Mouse (Mus musculus) midbrain, embryonic 15.5 days (tissue): ENCODE measurements around the gene Taf3. TPM values are rescaled to one million over a fixed set of nuclear protein-coding genes. Genes with fewer than 3 reads are reported as not detected.
A peak's percentile ranks its signal among the peaks of the same experiment; 100 is the strongest.

ENCODE experiments used
- ATAC-seq: fragments of 200-750 bp; cut with Nextera tagmentation; replicated peaks from 2 replicates; pipeline ENCODE4 v1.8.0; 2017; ENCODE audit warnings: moderate TSS enrichment
- H3K27ac ChIP-seq: fragments of 300-500 bp; sonication (generic); 2 replicates; pipeline ENCODE4 v1.5.1; 2015; ENCODE audit warnings: mild to moderate bottlenecking, inconsistent platforms
- H3K27me3 ChIP-seq: fragments of 300-500 bp; sonication (generic); replicated peaks from 2 replicates; pipeline ENCODE4 v1.6.1; 2015; ENCODE audit warnings: inconsistent platforms
- H3K36me3 ChIP-seq: fragments of 300-500 bp; sonication (generic); replicated peaks from 2 replicates; pipeline ENCODE4 v1.6.1; 2015; ENCODE audit warnings: inconsistent platforms
- H3K4me1 ChIP-seq: fragments of 300-500 bp; sonication (generic); 2 replicates; pipeline ENCODE4 v1.6.1; 2015; ENCODE audit warnings: inconsistent platforms
- H3K4me2 ChIP-seq: fragments of 300-500 bp; sonication (generic); 2 replicates; pipeline ENCODE4 v1.6.1; 2015; ENCODE audit warnings: inconsistent platforms, mild to moderate bottlenecking, moderate library complexity
- H3K4me3 ChIP-seq: fragments of 300-500 bp; sonication (generic); 2 replicates; pipeline ENCODE4 v1.5.1; 2015; ENCODE audit warnings: mild to moderate bottlenecking, inconsistent platforms
- H3K9ac ChIP-seq: fragments of 300-500 bp; sonication (generic); 2 replicates; pipeline ENCODE4 v1.6.1; 2015; ENCODE audit warnings: mild to moderate bottlenecking, inconsistent platforms
- H3K9me3 ChIP-seq: fragments of 300-500 bp; sonication (generic); 2 replicates; pipeline ENCODE4 v1.6.1; 2016; ENCODE audit warnings: inconsistent platforms
- WGBS: fragments of 180-500 bp; shearing (Covaris S2); methylation state at CpG from one replicate; pipeline ENCODE4 v1.1.7; 2015; ENCODE audit warnings: mixed read lengths; 5-methylcytosine and 5-hydroxymethylcytosine counted together
- polyA plus RNA-seq: library from polyadenylated mRNA; unstranded; fragments of >200 nt; fragmentation: Nextera tagmentation; extraction: Ambion mirVana; gene quantifications from 2 replicates; pipeline ENCODE4 v1.2.1, GENCODE M21; 2015

The Taf3 gene
- 14.2 and 14.8 TPM in 2 replicates for polyA plus RNA-seq

DNA sequence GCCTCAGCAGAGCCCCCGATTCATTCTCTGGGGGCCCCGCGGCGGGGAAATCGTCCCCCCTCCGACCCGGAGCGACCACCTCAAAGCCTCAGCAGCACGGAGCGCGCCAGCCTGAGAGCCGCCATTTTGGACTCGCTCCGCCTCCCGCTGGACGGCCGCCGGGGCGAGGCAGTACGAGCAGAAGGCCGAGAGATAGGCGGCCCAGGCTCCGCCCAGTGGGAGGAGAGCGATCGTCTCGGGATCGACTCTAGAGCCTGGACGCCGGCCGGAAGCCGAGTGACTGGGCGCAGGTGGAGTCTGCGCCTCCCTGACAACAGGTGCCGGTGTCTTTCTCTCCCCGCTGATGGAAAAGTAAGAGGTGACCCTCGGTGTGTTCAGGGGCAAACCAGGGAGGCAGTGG lies at the start of gene Taf3:
Taf3 (minus strand) TSS at position 136 of the 400 bp plus-strand sequence.
- Histone ChIP-seq H3K4me3 (peak within 1 kb of the TSS; percentile 97), H3K27ac (peak within 1 kb of the TSS; percentile 78), H3K9ac (peak within 1 kb of the TSS; percentile 78), H3K4me2 (peak within 1 kb of the TSS; percentile 92), H3K9me3 (no peaks in the 10 kb centered on the region), H3K36me3 (no peaks in the 10 kb centered on the region), H3K4me1 (peaks cover 26% of the 10 kb centered on the region), H3K27me3 (no peaks in the 10 kb centered on the region)
- WGBS = under 1% methylated on average over 36 of the region's 36 CpGs
- ATAC-seq = peak; percentile 96

DNA sequence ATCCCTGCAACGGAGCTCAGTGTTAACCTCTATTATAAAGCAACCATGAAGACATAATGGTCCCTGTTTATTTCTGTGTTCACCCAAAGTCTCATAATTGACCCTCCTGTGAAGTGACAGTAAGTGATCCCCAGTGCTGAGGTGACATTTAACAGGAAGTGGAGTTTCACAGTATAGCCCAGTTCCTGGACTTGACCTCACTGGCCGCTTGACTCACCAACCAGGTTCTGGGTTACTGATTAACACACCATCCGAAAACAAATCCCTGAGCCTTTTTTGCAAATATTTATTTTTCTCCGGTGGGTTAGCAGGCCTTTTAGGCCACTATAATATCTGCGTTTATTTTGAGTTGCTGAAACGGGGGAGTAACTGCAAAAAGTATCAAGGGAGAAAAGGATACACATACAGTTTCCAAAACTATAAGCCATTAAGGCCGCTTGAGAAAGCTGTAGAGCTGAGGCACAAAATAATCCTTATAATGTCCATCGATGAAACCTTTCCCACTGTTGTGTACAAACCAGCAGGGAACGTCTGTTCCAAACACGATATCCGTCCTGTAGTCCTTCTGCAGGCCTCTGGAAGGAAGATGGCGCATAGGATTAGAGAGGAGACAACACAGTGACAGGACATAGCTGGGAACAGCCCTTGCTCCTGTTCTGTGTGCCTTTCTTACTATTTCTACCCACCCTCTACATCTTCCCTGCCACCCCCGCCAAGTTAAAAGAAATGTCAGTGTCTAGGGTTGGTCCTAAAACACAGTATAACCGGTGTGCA lies 46.1 kb upstream of the Taf3 start:
- H3K9ac ChIP-seq = no peak overlapping the region
- no peak overlapping the region for H3K4me3 ChIP-seq
- H3K27ac ChIP-seq = no peak overlapping the region
- H3K9me3 ChIP-seq = no peaks in the 10 kb centered on the region
- H3K27me3 ChIP-seq = no peaks in the 10 kb centered on the region
- ATAC-seq = no peak
- no peak overlapping the region for H3K4me2 ChIP-seq
- WGBS = 87% methylated on average over 14 of the region's 14 CpGs
- H3K4me1 ChIP-seq = no peaks in the 10 kb centered on the region
- peaks cover 21% of the 10 kb centered on the region for H3K36me3 ChIP-seq

DNA sequence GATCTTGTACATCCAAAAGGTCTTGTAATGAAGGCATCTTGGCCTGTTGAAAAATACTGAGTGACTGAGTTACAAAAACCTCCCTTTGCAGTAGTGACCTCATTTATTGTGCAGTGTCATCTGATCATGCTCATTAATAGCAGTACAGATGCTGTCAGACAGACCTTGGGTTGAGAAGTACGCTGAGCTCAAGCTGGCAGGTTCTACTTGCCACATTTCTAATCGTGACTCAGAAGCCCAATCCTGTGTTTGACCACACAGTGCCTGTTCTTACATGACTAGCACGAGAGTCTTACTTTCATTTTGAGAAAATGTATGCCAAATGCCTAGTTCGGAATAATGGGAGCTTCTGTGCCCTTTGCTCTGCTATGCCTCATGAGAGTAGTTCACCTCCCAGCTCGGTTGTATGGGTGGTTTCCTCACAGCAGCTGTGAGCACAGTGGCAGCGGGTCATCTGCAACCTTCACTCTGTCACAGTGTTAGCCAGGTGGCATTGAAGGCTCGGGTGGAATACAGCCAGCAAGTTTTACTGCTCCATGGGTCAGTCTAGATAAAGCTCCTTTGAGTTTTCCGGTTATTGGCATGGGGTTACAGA lies 39.0 kb upstream of the Taf3 start:
- Histone ChIP-seq H3K36me3 (peaks cover 22% of the 10 kb centered on the region), H3K27me3 (no peaks in the 10 kb centered on the region), H3K4me3 (no peak overlapping the region), H3K4me1 (no peaks in the 10 kb centered on the region), H3K27ac (no peak overlapping the region), H3K9me3 (no peaks in the 10 kb centered on the region), H3K4me2 (no peak overlapping the region), H3K9ac (no peak overlapping the region)
- ATAC-seq = no peak
- 84% methylated on average over 8 of the region's 8 CpGs for WGBS

DNA sequence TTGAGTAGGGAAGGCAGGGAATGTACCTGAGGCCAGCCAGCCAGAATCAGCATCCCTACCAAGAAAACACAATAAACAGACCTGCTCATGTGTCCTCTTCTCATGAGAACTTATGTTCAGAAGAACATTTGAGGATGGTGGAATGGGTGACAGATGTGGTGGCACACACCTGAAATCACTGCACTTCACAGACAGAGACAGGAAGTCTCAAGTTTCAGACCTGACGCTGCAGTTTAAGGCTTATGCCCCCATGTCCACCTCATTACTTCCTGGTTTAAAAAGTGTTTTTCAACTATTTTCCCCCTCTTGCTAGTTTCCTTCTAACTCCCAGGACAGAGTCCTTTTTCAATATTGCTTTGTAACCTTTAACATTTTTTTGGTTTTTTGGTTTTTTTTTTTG lies 34.3 kb upstream of the Taf3 start:
- H3K27ac ChIP-seq = no peak overlapping the region
- H3K4me2 ChIP-seq = no peak overlapping the region
- ATAC-seq = no peak
- no peaks in the 10 kb centered on the region for H3K36me3 ChIP-seq
- no peak overlapping the region for H3K4me3 ChIP-seq
- H3K4me1 ChIP-seq = peaks cover 27% of the 10 kb centered on the region
- WGBS = 89% methylated on average over 1 of the region's 1 CpGs
- no peaks in the 10 kb centered on the region for H3K27me3 ChIP-seq
- H3K9me3 ChIP-seq = no peaks in the 10 kb centered on the region
- no peak overlapping the region for H3K9ac ChIP-seq

DNA sequence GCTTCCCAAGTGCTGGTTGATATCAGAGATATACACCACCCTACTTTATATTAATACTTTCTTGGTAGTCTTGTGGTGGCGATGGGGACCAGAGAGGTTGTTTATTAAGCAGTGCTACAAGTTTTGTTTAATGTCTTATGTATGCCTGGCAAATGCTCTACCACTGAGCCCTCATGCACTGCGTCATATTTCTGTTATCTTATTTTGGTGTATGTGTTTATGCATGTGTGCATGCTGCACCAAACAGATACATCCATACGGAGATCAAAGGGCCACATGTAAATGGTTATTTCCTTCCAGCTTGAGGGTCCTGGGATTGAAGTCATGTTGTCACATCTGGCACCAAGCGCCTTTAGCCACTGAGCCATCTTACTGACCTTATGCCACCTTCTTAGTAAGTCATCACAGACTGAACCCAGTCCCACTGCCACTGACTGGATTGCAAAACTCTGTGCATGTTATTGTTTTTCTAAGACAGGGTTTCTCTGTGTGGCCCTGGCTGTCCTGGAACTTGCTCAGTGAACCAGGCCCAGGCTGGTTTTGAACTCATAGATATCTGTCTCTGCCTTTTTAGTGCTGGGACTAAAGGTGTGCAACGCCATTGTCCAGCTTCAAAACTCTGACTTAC lies 33.2 kb upstream of the Taf3 start:
- no peaks in the 10 kb centered on the region for H3K27me3 ChIP-seq
- no peak overlapping the region for H3K27ac ChIP-seq
- no peaks in the 10 kb centered on the region for H3K36me3 ChIP-seq
- ATAC-seq = no peak
- H3K4me3 ChIP-seq = peak overlapping the region; percentile 99
- 94% methylated on average over 5 of the region's 5 CpGs for WGBS
- H3K4me1 ChIP-seq = peaks cover 30% of the 10 kb centered on the region
- no peak overlapping the region; the same call in 1 of the 2 replicates for H3K9ac ChIP-seq
- H3K4me2 ChIP-seq = peak overlapping the region; percentile 80
- H3K9me3 ChIP-seq = no peaks in the 10 kb centered on the region

DNA sequence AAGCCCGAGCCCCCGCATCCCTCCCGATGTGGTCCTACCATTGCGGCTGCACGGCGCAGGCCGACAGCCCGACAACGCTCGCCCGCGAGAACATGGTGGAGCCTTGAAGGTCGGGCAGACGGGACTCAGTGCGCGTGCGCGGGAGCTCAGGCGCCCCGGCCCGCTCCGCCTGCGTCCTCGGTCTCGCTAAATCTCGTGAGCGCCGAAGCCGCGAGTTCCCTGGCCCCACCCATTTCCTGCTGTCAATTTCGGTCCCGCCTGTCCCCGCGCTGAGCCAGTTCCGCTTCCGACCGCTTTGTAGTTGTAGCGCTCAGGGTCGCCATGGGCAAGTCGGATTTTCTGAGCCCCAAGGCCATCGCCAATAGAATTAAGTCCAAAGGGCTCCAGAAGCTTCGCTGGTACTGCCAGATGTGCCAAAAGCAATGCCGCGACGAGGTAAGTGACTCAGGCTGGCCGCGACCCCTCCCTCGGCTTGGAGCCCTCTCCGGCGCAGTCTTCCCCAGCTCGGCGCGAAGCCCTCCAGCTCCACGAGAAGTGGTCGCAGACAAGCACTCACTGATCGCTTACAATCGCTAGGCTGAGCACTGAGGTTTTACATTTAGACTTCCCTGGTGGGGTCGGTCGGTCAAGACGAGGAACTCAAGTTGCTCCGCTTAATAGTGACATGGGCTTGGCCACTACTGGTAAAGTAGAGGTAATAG lies 32.1 kb upstream of the Taf3 start, which contains the start of the genes Atp5c1 and Kin:
Atp5c1 (minus strand) TSS at position 201 of the 701 bp plus-strand sequence.
Kin (plus strand) TSS at position 284 of the 701 bp plus-strand sequence.
- ATAC-seq = peak; percentile 97
- peaks cover 35% of the 10 kb centered on the region for H3K4me1 ChIP-seq
- WGBS = under 1% methylated on average over 61 of the region's 61 CpGs
- no peaks in the 10 kb centered on the region for H3K27me3 ChIP-seq
- H3K36me3 ChIP-seq = no peaks in the 10 kb centered on the region
- peak within 1 kb of the TSS; percentile 100 for H3K9ac ChIP-seq
- no peaks in the 10 kb centered on the region for H3K9me3 ChIP-seq
- H3K4me3 ChIP-seq = peak within 1 kb of the TSS; percentile 99
- peak within 1 kb of the TSS; percentile 96 for H3K27ac ChIP-seq
- peak within 1 kb of the TSS; percentile 80 for H3K4me2 ChIP-seq

DNA sequence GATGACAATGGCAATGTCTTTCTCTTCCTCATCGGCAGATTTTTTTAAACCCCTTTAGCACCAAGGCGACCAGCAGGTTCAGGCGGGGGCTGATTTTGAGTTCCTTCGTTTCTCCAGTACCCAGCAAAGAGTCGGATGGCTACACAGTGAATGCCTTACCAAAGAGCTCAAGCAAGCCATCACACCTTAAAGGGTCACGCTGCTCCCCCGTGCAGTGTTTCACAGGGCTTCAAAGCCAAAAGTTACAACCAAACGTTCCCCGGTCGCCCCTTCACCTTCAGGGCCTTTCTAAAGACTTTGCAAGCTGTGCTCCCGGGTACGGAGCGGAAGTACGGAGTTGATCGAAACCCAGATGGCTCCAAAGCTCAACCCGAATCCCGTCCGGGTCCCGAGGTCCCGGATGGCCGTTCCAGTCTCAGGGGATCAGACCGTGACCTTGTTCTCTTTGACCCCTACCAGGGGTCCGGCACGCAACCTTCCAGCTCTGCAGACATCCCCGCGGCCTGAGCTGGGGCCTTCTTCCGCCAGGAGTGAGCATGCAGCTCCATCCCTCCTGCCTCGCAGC lies 31.4 kb upstream of the Taf3 start:
- Histone ChIP-seq H3K27me3 (no peaks in the 10 kb centered on the region), H3K9me3 (no peaks in the 10 kb centered on the region), H3K4me2 (peak overlapping the region; percentile 80), H3K4me1 (peaks cover 35% of the 10 kb centered on the region), H3K36me3 (no peaks in the 10 kb centered on the region), H3K27ac (peak overlapping the region; percentile 96), H3K4me3 (peak overlapping the region; percentile 99), H3K9ac (peak overlapping the region; percentile 100)
- under 1% methylated on average over 28 of the region's 28 CpGs for WGBS
- ATAC-seq = no peak

DNA sequence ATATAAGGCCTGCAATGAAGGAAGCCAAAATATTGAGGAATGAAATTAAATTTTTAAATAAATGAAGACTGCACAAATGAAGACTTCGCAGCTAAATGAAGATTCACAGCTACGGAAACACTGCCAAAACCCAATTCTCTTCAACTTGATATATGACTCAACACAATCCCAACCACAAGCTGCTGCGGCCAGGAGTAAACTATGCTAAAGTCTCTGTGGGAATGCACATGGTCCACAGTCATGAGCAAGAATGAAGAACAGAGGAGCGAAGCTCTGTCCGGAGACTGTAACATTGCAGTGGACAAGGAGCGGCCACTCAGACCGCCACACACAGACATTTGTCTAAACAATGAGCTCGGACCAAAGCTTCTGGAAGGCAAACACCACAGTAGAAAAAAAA lies 28.3 kb upstream of the Taf3 start:
- H3K36me3 ChIP-seq = no peaks in the 10 kb centered on the region
- H3K9me3 ChIP-seq = no peaks in the 10 kb centered on the region
- H3K27me3 ChIP-seq = no peaks in the 10 kb centered on the region
- peaks cover 31% of the 10 kb centered on the region for H3K4me1 ChIP-seq
- ATAC-seq = no peak
- H3K4me2 ChIP-seq = no peak overlapping the region
- no peak overlapping the region for H3K4me3 ChIP-seq
- H3K9ac ChIP-seq = no peak overlapping the region
- no peak overlapping the region for H3K27ac ChIP-seq
- 89% methylated on average over 8 of the region's 8 CpGs for WGBS

DNA sequence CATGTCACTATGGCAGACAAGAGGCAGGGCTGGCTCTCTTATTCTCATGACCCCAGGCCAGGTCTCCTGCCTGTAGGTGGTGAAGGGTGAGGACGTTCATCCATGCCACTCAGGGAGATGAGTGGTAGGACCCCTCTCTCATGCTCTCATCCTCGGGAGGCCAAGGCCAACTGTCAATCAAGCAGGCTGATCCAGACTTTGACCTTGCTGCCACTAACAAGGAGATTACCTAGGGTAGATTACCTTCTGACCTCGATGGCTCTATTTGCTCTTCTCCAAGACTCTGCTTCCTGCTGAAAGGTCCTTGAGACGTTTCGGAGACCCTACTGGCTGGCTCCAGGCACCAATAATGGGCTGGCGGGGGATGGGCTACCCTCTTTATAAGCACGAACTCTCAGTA lies 26.1 kb upstream of the Taf3 start:
- H3K9me3 ChIP-seq = no peaks in the 10 kb centered on the region
- H3K27me3 ChIP-seq = no peaks in the 10 kb centered on the region
- H3K4me2 ChIP-seq = no peak overlapping the region
- no peak overlapping the region for H3K9ac ChIP-seq
- 87% methylated on average over 7 of the region's 7 CpGs for WGBS
- peaks cover 25% of the 10 kb centered on the region for H3K4me1 ChIP-seq
- no peak overlapping the region for H3K4me3 ChIP-seq
- no peaks in the 10 kb centered on the region for H3K36me3 ChIP-seq
- H3K27ac ChIP-seq = no peak overlapping the region
- 0 out of 2 replicates have a peak, but pooled peaks have one; percentile 8 for ATAC-seq

DNA sequence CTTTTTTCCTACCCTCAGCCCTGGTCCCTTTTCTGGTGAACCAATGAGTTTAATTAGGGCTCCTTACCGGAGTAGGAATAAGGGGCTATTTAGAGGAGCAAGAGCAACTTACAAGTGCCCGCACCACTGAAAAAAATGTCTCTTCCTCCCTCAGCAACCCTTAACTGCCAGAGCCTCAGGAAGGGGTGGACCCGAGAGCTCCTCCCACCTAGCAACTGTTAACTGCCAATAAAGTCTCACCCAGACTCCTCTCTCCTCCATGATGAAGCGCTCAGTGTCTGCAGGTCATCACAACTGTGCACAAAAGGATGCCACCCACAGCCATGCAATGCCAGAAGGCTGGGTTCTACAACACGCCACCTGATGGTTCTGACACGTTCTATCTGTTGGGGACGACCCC lies 23.4 kb upstream of the Taf3 start:
- H3K9me3 ChIP-seq = no peaks in the 10 kb centered on the region
- H3K27ac ChIP-seq = no peak overlapping the region
- no peak overlapping the region for H3K4me2 ChIP-seq
- H3K9ac ChIP-seq = no peak overlapping the region
- H3K27me3 ChIP-seq = no peaks in the 10 kb centered on the region
- ATAC-seq = no peak
- 0 out of 2 replicates have a peak, but pooled peaks cover 4% of the 10 kb centered on the region for H3K4me1 ChIP-seq
- H3K36me3 ChIP-seq = peaks cover 18% of the 10 kb centered on the region; the same call in 1 of the 2 replicates
- 97% methylated on average over 7 of the region's 7 CpGs for whole genome bisulfite sequencing
- no peak overlapping the region for H3K4me3 ChIP-seq

DNA sequence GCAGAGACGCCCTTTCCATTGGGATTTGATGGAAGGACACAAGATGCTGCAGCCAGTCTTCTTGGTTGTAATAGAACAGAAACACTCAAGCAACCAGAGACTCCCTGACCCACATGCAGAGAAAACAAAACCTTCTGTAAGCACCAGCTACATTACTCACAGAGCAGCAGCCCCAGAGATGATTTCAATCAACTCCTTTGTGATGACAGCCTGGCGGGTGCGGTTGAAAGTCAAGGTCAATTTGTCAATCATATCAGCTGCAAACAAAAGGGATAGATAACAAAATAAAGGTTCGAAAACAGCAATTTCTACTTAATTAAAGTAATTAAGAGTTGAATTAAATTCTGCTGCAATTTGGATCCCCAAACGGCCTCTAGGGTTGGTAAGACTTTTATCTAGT lies 10.4 kb upstream of the Taf3 start:
- Histone ChIP-seq H3K36me3 (peaks cover 57% of the 10 kb centered on the region), H3K4me3 (no peak overlapping the region), H3K9me3 (no peaks in the 10 kb centered on the region), H3K4me1 (no peaks in the 10 kb centered on the region), H3K27me3 (no peaks in the 10 kb centered on the region), H3K9ac (no peak overlapping the region), H3K27ac (no peak overlapping the region), H3K4me2 (no peak overlapping the region)
- WGBS = 90% methylated on average over 5 of the region's 5 CpGs
- ATAC-seq = no peak

DNA sequence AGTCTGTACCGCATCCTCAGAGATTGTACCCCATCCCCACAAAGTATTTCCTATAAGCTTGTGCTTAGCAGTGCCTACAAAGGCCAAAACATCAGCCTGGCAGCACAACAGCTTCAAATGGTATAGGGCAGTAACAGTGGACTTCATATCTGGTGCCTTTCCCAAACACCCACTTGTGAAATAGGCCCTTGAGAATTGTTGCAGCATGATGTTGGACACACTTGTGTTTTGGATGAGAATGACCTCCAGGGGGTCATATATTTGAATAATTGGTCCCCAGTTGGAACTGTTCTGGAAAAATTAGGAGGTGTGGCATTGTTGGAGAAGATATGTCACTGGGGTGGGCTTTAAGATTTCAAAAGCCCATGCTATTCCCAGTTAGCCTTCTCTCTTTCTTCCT lies 3.6 kb upstream of the Taf3 start:
- Histone ChIP-seq H3K4me2 (no peak overlapping the region), H3K27me3 (no peaks in the 10 kb centered on the region), H3K27ac (no peak overlapping the region), H3K4me3 (no peak overlapping the region), H3K9me3 (no peaks in the 10 kb centered on the region), H3K9ac (no peak overlapping the region), H3K36me3 (peaks cover 16% of the 10 kb centered on the region), H3K4me1 (peaks cover 17% of the 10 kb centered on the region)
- WGBS = 100% methylated on average over 1 of the region's 1 CpGs
- no peak for ATAC-seq
